Mouse (Mus musculus): ENCODE results near the gene Chrna9.

GRCm38 (mm10) chr5:65898683-65899082 lies 36.0 kb upstream of the Chrna9 start:
- TF ChIP-seq CTCF (IDR thresholded peaks at IDR 0.05; ENCODE audit: low read depth), result no peak
- no peak for TF ChIP-seq EP300 (IDR thresholded peaks at IDR 0.05; ENCODE audit: low read depth)
